Mouse (Mus musculus): ENCODE results near the gene Unc5b.

The Unc5b gene

DNA sequence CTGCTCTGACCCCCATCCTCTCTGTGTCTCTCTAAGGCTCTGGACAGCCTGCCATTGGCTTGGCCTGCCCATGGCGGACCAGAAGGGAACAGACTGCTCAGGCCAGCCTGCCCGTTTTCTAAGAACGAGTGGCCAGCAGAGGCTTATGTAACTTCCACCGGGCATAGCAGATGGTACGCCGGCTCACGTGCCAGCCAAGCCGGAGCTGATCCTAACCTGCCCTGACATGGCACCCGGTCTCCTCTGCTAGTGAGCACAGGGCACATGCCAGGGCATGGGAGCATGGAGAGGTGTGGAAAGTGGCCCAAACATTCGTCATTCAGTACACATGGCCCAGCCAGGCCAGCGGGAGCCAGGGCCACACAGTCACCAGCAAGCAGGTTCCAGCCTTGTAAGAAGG lies 10.8 kb downstream of the Unc5b start:
- no peak for DNase-seq

GRCm38 (mm10) chr10:60819654-60820192 lies 11.7 kb downstream of the Unc5b start:
- DNase-seq, result no peak

DNA sequence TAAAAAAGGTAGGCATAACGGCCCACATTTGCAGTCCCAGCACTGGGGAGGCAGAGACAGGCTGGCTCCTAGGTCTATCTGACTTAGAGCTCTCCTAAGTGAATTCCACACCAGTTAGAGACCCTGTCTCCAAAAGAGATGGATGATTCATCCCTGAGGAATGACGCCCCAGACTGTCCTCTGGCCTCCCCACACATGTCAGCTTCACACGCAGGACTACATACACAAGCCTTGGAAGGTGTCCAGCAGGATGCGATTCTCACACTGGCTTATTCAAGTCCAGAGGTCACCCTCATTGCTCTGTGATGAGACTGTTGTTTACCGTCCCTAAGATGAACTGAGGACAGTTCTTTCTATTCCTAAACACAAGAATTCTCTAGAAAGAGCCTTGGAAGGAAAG lies 12.2 kb downstream of the Unc5b start:
- DNase-seq, result no peak

GRCm38 (mm10) chr10:60818708-60819107 lies 12.7 kb downstream of the Unc5b start:
- DNase-seq, result no peak

DNA sequence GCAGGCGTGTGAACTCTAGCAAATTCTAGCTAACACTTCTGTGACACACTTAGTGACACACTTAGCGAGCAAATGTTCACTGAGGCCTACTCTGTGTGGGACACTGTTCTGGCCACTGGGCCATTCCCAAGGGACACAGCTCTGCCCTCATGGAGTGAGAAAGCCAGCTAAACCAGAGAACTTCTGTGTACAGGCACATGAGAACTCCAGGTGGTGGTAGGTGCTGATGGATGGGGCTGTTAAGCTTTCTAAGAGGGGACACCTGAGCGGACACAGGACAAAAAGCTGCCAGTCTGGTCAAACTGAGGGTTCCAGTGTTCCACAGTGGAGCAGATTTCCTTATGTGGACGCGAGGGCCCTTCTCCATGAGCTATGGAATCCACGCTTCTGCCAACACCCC lies 13.5 kb downstream of the Unc5b start:
- DNase-seq, result no peak

GRCm38 (mm10) chr10:60816872-60817648 lies 14.3 kb downstream of the Unc5b start:
- peak; percentile 34 for DNase-seq

DNA sequence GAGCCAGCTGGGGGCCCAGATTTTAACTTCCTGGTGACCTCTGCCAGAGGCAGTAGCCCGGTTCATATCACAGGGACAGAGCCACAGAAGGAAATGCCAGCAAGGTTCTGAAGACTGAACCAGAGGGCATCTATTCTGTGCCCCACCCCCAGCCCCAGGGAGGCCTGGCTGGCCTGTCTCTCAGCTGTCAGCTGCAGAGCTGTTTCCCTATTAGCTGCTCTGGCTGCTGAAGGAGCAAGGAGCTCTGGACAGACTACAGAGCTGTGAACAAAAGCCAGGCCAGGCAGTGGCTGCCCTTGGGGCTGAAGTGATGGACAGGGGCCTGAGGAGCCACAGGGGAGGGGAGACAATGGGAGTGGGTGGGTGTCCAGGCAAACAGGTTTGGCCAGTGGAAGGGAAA lies 15.5 kb downstream of the Unc5b start:
- DNase-seq, result no peak

DNA sequence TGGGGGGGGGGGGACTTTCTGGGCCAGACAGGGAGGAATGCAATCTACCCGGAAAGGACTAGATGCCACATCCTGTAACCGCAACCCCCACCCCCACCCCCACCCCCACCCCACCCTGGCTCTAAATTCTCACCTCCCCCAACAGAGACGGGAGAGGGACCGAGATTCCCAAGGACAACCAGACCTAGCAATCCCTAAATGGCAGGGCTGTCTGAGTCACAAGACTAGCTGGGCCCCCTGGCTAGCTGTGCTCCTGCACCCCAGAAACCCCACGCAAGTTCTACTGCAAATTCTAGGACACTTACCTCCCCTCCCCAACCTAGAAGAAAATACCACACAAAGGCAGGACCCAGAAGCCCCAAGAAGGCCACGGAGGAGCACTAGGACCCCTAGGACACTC lies 16.3 kb downstream of the Unc5b start:
- no peak for DNase-seq

DNA sequence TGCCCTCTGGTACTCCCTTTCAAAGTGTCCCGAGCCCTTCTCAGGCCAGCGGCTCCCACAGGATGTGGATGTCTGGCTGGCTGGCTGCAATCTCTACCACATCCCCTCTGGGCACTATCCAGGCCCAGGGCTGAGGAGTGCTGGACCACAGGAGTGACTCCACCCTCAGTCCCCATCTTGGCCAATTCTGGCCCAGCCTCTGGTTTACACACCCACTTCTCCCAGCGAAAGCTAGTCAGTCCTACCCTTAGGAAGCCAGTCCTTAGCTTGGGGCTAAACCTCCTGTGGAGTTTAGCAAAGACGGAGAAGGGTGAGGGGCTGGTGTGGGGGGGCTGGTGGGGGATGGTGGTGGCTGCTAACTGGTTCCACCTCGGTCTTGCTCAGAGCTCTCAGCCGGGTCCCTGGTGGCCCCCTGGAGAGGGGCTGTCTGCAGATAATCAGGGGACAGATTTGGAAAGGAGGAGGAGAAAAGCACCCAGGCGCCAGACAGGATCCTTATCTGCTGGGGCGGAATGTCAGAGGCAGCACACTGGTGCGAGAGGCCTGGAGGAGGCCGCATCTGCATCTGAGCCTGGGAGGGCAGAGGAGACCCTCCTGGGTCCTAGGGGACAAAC lies 16.8 kb downstream of the Unc5b start:
- no peak for DNase-seq

DNA sequence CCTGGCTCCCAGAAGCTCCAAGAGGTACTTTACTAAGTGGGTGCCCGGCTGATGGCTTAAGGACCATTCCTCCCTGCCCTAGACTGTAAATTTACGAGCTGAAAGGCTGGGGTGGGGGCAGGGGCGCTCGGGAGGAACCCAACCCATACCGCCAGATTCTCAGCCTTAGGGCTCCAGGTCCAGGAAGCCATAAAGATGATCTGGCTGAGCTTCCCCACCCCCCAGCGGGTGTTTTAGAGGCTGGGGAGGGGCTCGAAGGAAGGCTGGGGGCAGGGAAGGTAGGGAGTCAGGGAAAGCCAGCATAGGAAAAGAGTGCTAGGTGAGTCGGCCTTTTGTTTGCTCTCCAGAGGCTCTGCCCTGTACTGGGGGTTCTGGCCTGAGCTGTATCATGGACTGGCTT lies 17.8 kb downstream of the Unc5b start:
- DNase-seq, result no peak

GRCm38 (mm10) chr10:60811792-60812525 lies 19.4 kb downstream of the Unc5b start:
- DNase-seq, result no peak

- DNase-seq, result no peak
Observed at GRCm38 (mm10) chr10:60808447-60808846, 22.9 kb downstream of the Unc5b start.

- DNase-seq, result no peak
Observed at GRCm38 (mm10) chr10:60807531-60808185, 23.7 kb downstream of the Unc5b start.

GRCm38 (mm10) chr10:60806207-60806538 lies 25.2 kb downstream of the Unc5b start:
- no peak for DNase-seq

- no peak for DNase-seq
Observed at GRCm38 (mm10) chr10:60805436-60806206, 25.8 kb downstream of the Unc5b start.

GRCm38 (mm10) chr10:60804865-60805264 lies 26.5 kb downstream of the Unc5b start:
- DNase-seq, result no peak

- no peak for DNase-seq
Observed at GRCm38 (mm10) chr10:60803971-60804370, 27.4 kb downstream of the Unc5b start.

GRCm38 (mm10) chr10:60801898-60802412 lies 29.4 kb downstream of the Unc5b start:
- no peak for DNase-seq

DNA sequence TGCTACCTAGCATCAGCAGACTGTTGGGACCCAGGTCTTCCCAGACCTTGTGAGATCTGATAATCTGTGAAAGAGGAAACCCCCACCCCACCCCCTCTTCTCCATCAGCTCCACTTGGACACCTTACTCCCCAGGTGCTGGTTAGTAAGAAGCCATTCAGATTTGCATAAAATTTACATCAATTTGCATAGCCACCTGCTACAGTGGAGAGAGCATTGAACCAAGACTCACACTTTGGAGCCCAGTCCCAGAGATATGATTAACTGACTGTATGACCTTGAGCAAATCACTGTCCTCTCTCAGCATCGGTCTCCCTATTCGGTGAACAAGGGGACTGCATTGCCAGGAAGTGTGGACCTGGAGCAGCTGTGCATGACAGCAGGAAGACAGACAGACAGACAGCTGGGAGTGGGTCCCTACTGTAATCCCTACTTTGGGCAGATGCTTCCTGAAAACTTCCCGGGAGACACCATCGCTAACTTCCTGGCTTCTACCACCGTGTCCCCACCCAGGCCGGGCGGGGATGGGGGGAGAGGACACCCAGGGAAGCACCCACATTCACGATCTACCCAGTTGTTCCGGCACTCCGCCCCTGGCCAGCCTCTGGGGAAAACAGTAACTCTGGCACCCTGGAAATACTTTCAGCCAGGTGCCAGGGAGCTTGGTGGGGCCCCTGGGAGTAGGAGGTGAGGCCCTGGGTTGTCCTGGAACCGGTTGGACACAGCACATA lies 30.0 kb downstream of the Unc5b start:
- DNase-seq, result no peak

DNA sequence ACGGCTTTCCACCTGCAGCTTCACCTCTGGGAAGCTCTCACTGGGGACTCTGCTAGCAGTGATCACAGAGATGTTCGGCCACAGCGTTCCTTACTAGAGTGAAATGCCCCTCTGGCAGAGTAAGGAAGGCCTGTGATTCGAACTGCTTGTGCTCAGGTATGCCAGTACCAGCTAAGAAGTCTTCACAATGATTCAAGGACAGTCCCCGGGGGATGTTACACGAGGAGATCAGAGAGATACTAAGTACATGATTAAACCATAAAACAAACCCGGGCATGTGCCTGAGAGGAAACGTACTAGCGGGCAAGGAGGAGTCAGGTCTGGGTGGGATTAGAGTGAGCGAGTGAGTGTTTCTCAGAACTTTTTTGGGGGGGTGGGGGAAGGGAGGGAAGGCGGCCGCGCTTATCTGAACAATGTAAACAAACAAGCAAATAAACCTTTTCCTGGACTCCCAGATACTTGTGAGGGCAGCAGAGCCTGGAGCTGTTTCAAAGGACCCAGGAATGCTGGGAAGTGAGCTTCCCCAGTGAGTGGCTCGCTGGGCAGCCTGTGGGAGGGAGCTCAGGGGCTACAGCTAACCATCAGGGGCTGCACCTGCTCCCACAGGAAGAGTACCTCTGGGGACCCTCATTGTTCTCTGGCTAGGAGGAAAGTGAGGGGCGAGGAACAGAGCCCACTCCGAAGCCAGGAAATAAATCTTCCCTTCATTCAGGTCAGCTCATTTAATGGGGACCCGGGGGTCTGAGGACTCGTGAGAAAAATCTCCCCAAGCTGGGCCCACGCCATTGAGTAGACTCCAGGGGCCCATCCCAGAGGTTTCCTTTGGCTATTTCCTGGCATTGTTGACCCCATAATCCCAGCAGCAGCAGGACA lies 30.9 kb downstream of the Unc5b start:
- no peak for DNase-seq

All from right cerebral cortex, postnatal 25 days (tissue).